Mouse (Mus musculus) urinary bladder, postnatal 14 days (tissue): ENCODE data around the gene Gsk3a.

ENCODE experiments used
- DNase-seq: peaks from one replicate; pipeline ENCODE4 v3.0.0; 2021; ENCODE audit warnings: low spot score

Gene Gsk3a

GRCm38 (mm10) chr7:25187662-25188650 is 49.7 kb downstream of the Gsk3a start:
- peak; percentile 79 for DNase-seq

DNA sequence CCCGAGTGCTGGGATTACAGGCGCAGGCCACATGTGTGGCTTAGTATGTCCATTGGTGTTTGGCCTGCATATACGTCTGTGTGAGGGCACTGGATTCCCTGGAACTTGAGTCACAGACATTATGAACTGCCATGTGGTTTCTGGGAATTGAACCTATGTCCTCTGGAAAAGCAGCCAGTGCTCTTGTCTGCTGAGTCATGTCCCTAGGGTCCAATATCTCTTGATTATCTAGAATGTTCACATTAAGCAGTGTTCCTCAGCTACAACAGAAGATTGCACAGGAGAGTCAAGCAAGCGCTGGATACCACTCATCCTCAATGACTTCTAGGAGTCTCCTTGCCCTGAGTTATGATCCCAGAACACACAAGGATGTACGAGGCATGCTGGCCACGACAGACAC is 53.6 kb downstream of the Gsk3a start:
- no peak for DNase-seq

- DNase-seq, result no peak
These were observed 55.8 kb downstream of the Gsk3a start for GRCm38 (mm10) chr7:25181814-25182213.

GRCm38 (mm10) chr7:25181331-25181790 is 56.3 kb downstream of the Gsk3a start:
- no peak for DNase-seq

GRCm38 (mm10) chr7:25180512-25180911 is 57.1 kb downstream of the Gsk3a start:
- DNase-seq, result no peak

GRCm38 (mm10) chr7:25179606-25180161 is 58.0 kb downstream of the Gsk3a start, which contains the start of gene Pou2f2:
Gene Pou2f2, minus strand, starts transcription at chr7:25179726.
- DNase-seq, result peak; percentile 64

GRCm38 (mm10) chr7:25178787-25179605 is 58.7 kb downstream of the Gsk3a start:
- DNase-seq, result no peak

DNA sequence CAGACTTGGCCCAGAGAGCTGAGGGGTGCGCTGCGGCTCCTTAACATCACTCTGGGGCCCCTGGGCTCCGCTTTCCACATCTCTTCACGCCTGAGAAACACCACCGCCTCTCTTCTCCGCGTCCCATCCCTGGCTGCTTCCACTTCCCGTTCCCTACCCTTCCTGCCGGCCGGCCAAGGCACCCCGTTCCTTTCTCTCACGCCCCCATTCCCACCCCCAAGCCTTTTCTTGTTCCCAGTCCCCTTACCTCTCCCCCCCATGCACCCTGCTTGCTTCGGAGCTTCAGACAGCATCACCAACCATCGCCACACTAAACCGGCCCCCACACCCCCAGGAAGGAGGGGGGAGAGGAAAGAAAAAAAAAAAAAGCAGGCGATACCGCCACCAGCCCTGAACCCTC is 59.3 kb downstream of the Gsk3a start:
- no peak for DNase-seq
